Mouse (Mus musculus) forebrain, embryonic 11.5 days (tissue): ENCODE data around the gene Zfp14. TPM values are rescaled to one million over a fixed set of nuclear protein-coding genes. Genes with fewer than 3 reads are reported as not detected.
A peak's percentile ranks its signal among the peaks of the same experiment; 100 is the strongest.

Experiments used
- ATAC-seq: fragments of 200-750 bp; cut with Nextera tagmentation; replicated peaks from 2 replicates; pipeline ENCODE4 v1.8.0; 2017; ENCODE audit warnings: moderate TSS enrichment; ENCODE audit not compliant: low FRiP score
- DNase-seq: peaks from one replicate; pipeline ENCODE4 v3.0.0-alpha.2; 2017; ENCODE audit warnings: low spot score
- H3K27ac ChIP-seq: fragments of 300-500 bp; sonication (generic); 2 replicates; pipeline ENCODE4 v1.5.1; 2014; ENCODE audit warnings: low read depth, low read length
- H3K27me3 ChIP-seq: fragments of 300-500 bp; sonication (generic); 2 replicates; pipeline ENCODE4 v1.6.1; 2014; ENCODE audit warnings: mild to moderate bottlenecking, low read length, mixed read lengths; ENCODE audit not compliant: control insufficient read depth, insufficient read depth
- H3K36me3 ChIP-seq: fragments of 300-500 bp; sonication (generic); 2 replicates; pipeline ENCODE4 v1.6.1; 2014; ENCODE audit warnings: mild to moderate bottlenecking, low read length, moderate library complexity, mixed read lengths; ENCODE audit not compliant: control insufficient read depth, insufficient read depth
- H3K4me1 ChIP-seq: fragments of 300-500 bp; sonication (generic); replicated peaks from 2 replicates; pipeline ENCODE4 v1.6.1; 2014; ENCODE audit warnings: low read length, mixed read lengths; ENCODE audit not compliant: control insufficient read depth, insufficient read depth
- H3K4me2 ChIP-seq: fragments of 300-500 bp; sonication (generic); 2 replicates; pipeline ENCODE4 v1.6.1; 2014; ENCODE audit warnings: low read depth, mild to moderate bottlenecking, low read length, moderate library complexity, mixed read lengths; ENCODE audit not compliant: severe bottlenecking
- H3K4me3 ChIP-seq: fragments of 300-500 bp; sonication (generic); 2 replicates; pipeline ENCODE4 v1.5.1; 2014; ENCODE audit warnings: low read depth, low read length
- H3K9ac ChIP-seq: fragments of 300-500 bp; sonication (generic); 2 replicates; pipeline ENCODE4 v1.6.1; 2014; ENCODE audit warnings: low read length
- H3K9me3 ChIP-seq: fragments of 300-500 bp; sonication (generic); 2 replicates; pipeline ENCODE4 v1.6.1; 2016; ENCODE audit warnings: low read length, mixed read lengths; ENCODE audit not compliant: control insufficient read depth
- WGBS: fragments of 180-500 bp; shearing (Covaris S2); extraction: QIAGEN DNeasy Blood & Tissue Kit; methylation state at CpG from one replicate; pipeline ENCODE4 v1.1.7; 2014; 5-methylcytosine and 5-hydroxymethylcytosine counted together
- polyA plus RNA-seq: library from polyadenylated mRNA; unstranded; fragments of >200 nt; fragmentation: Nextera tagmentation; extraction: Ambion mirVana; gene quantifications from 2 replicates; pipeline ENCODE4 v1.2.1, GENCODE M21; 2014

Zfp14 gene
- polyA plus RNA-seq, 1 experiment from 2014 or later, result 6.2 TPM

- peak within 1 kb of the TSS; percentile 70; the same call in 1 of the 2 replicates for H3K27ac ChIP-seq
- peaks cover 13% of the 10 kb centered on the region for H3K4me1 ChIP-seq
- peak; percentile 91 for ATAC-seq
- H3K4me2 ChIP-seq, result peak within 1 kb of the TSS; percentile 74
- WGBS, result 0% methylated on average over 40 of the region's 40 CpGs
- DNase-seq, result peak; percentile 98
- no peaks in the 10 kb centered on the region for H3K9me3 ChIP-seq
- no peaks in the 10 kb centered on the region for H3K27me3 ChIP-seq
- peak within 1 kb of the TSS; percentile 80 for H3K9ac ChIP-seq
- H3K36me3 ChIP-seq, result peaks cover 9% of the 10 kb centered on the region
- peak within 1 kb of the TSS; percentile 66 for H3K4me3 ChIP-seq
These were observed 39.2 kb upstream of the Zfp14 start, which contains the start of the genes Gm26920 and Zfp566 for GRCm38 (mm10) chr7:30090092-30090969. Gm26920 (minus strand) TSS chr7:30090410. Zfp566 (minus strand) TSS chr7:30090527.

DNA sequence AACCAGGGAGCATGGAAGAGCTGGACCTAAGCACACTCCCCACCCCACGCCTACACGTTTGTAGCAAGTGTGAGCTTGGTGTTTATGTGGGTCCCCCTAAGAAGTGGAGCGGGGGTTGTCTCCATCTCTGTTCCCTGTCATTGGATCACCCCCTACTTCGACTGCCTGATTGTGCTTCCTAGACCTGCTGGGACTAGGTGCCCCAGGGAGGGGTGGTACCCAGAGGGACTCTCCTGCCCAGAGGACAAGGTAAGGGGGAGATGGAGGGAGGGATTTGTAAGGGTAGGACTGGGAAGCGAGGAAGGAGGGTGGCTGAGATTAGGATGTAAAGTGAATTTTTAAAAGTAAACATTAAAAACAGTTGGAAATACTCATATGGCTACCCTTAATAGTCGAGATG, 38.2 kb upstream of the Zfp14 start:
- ATAC-seq (no peak), DNase-seq (no peak)
- Histone ChIP-seq H3K4me2 (peak overlapping the region; percentile 74), H3K9ac (peak overlapping the region; percentile 80), H3K27ac (no peak overlapping the region), H3K4me3 (peak overlapping the region; percentile 66), H3K36me3 (peaks cover 12% of the 10 kb centered on the region), H3K9me3 (peaks cover 3% of the 10 kb centered on the region; the same call in 1 of the 2 replicates), H3K4me1 (peaks cover 12% of the 10 kb centered on the region), H3K27me3 (no peaks in the 10 kb centered on the region)
- 21% methylated on average over 6 of the region's 6 CpGs for WGBS

DNA sequence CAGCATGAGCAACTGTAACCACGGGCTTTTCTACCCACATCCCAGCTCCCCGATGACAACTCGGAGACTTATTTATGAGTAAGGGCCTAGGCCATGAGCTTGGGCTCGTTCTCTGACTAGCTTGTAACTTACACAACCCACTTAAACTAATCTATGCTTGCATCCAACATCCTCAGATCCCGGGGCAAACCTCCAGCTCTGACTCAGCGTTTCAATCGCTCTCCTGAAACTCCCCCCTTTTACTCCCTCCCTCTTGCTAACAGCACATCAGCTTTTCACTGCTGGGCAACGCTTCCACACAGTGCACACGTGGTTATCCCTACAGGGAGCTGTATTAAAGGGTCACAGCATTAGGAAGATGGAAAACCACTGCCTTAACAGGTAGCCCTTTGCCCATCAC, 35.3 kb upstream of the Zfp14 start:
- H3K9me3 ChIP-seq, result peaks cover 3% of the 10 kb centered on the region; the same call in 1 of the 2 replicates
- WGBS, result 96% methylated on average over 9 of the region's 9 CpGs
- no peaks in the 10 kb centered on the region for H3K27me3 ChIP-seq
- no peak for DNase-seq
- no peak overlapping the region for H3K9ac ChIP-seq
- H3K36me3 ChIP-seq, result peaks cover 12% of the 10 kb centered on the region
- peaks cover 8% of the 10 kb centered on the region for H3K4me1 ChIP-seq
- no peak overlapping the region for H3K4me3 ChIP-seq
- no peak overlapping the region for H3K27ac ChIP-seq
- ATAC-seq, result no peak
- H3K4me2 ChIP-seq, result no peak overlapping the region

DNA sequence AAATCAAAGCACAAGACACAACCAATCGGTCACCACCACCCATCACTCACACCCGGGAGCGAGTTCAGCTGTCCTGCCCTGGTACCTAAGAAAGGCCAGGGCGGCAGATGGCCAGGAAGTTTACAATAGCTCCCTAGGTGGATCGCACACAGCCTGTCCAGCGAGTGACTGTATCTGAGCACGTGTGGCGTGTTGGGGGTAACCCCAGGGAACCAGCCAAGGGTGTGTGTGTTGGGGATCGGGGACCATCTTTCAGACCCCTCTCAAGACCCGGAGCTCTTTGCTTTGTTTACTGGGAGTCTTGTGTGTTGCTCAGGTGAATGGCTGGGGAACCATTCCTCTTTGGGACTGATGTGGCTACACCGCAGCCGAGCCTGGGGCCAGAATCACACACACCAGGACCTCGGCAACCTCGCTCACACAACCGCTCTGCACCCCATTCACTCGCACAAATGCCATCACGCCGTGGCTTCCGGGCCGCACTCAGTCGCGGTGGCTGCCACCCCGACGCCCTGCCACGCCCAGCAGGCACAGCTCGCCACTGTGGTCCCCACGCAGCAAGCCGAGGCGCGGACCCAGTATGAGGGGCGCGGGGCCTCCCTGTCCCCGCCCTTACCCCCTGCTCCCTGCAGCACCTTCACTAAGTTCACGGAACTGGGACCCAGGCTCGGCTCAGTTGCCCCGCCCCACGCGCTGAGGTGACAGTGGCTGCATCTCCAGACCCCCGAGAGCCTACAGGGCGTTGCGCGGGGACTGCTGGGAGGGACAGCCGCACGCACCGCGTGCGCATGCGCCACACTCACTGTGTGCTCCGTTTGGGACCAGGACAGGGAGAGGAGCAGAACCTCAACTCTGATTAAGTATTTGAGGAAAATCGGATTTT, 21.2 kb upstream of the Zfp14 start, which contains the start of gene Zfp82:
Gene Zfp82 (minus strand): TSS at position 755 of the 883 bp plus-strand sequence.
- H3K4me3 ChIP-seq, result peak within 1 kb of the TSS; percentile 71
- H3K27me3 ChIP-seq, result no peaks in the 10 kb centered on the region
- H3K9ac ChIP-seq, result peak within 1 kb of the TSS; percentile 77
- H3K9me3 ChIP-seq, result no peaks in the 10 kb centered on the region
- peak; percentile 91 for ATAC-seq
- peaks cover 3% of the 10 kb centered on the region; the same call in 1 of the 2 replicates for H3K4me1 ChIP-seq
- DNase-seq, result peak; percentile 92
- peak within 1 kb of the TSS; percentile 96 for H3K4me2 ChIP-seq
- WGBS, result under 1% methylated on average over 48 of the region's 50 CpGs
- no peaks in the 10 kb centered on the region for H3K36me3 ChIP-seq
- H3K27ac ChIP-seq, result peak within 1 kb of the TSS; percentile 41; the same call in 1 of the 2 replicates

DNA sequence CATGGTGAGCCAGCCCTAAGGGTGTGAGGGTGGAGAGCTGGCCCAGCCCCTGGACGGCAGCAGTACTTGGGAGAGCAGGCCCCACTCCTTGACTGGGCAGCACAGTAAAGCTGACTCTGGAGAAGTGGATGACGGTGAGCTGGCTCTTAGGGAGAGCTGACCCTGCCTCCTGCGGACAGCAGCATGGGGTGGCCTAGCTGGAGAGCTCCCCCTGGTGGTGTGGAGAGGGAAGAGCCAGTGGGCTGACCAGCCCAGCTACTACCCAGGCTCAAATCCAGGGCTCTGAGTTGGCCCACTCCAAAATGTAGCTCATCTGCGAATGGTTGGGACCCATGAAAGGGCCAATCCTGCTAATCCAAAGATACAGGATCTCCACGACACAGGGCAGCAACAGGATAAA, 13.4 kb upstream of the Zfp14 start:
- Histone ChIP-seq H3K4me2 (no peak overlapping the region), H3K4me1 (no peaks in the 10 kb centered on the region), H3K27ac (no peak overlapping the region), H3K36me3 (no peaks in the 10 kb centered on the region; the same call in 1 of the 2 replicates), H3K4me3 (no peak overlapping the region), H3K9me3 (no peaks in the 10 kb centered on the region), H3K27me3 (no peaks in the 10 kb centered on the region), H3K9ac (no peak overlapping the region)
- DNase-seq (no peak), ATAC-seq (no peak)
- WGBS, result 81% methylated on average over 5 of the region's 5 CpGs

DNA sequence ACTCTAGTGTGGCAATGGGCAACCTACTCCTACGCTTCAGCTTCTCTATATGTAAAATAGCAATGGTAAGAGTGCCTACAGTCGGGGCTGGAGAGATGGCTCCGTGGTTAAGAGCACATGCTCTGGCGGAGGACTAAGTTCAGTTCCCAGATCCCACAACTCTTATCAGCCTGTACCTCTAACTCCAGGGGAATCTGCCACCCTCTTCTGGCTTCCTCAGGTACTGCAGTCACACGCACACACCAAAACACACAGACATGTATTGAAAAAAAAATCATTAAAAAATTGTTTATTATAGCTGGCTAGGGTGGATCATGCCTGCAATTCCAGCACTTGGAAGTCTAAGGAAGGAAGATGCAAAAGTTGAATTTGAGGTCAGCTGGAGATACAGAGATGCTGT, 11.3 kb upstream of the Zfp14 start:
- Histone ChIP-seq H3K36me3 (no peaks in the 10 kb centered on the region; the same call in 1 of the 2 replicates), H3K4me2 (no peak overlapping the region), H3K4me3 (no peak overlapping the region), H3K27ac (no peak overlapping the region), H3K9me3 (no peaks in the 10 kb centered on the region), H3K9ac (no peak overlapping the region), H3K4me1 (no peaks in the 10 kb centered on the region), H3K27me3 (no peaks in the 10 kb centered on the region)
- ATAC-seq (no peak), DNase-seq (no peak)
- WGBS, result 87% methylated on average over 5 of the region's 5 CpGs

- Histone ChIP-seq H3K4me2 (no peak overlapping the region), H3K4me1 (no peaks in the 10 kb centered on the region), H3K27ac (no peak overlapping the region), H3K27me3 (no peaks in the 10 kb centered on the region), H3K9me3 (no peaks in the 10 kb centered on the region), H3K4me3 (no peak overlapping the region), H3K36me3 (peaks cover 4% of the 10 kb centered on the region; the same call in 1 of the 2 replicates), H3K9ac (no peak overlapping the region)
- WGBS, result 91% methylated on average over 6 of the region's 6 CpGs
- ATAC-seq (no peak), DNase-seq (no peak)
These were observed 9.2 kb upstream of the Zfp14 start for GRCm38 (mm10) chr7:30060341-30060740.

GRCm38 (mm10) chr7:30053591-30053990, 2.4 kb upstream of the Zfp14 start:
- Histone ChIP-seq H3K27me3 (no peaks in the 10 kb centered on the region), H3K36me3 (peaks cover 4% of the 10 kb centered on the region; the same call in 1 of the 2 replicates), H3K4me2 (no peak overlapping the region), H3K4me3 (no peak overlapping the region), H3K9ac (no peak overlapping the region), H3K4me1 (no peaks in the 10 kb centered on the region), H3K27ac (no peak overlapping the region), H3K9me3 (no peaks in the 10 kb centered on the region)
- no peak for DNase-seq
- 18% methylated on average over 3 of the region's 3 CpGs for WGBS
- no peak for ATAC-seq
